Mouse (Mus musculus) macrophage (primary cell): ENCODE measurements at regions not wholly inside any gene's neighbourhood (a gene's known extent, or its start where the extent isn't known, plus 50 kb on each side); places are given as distances from the start of the nearest gene placed in this dataset.
"Not testable (repeated sequence)": the region's sequence is repeated elsewhere in the genome, so short reads cannot be mapped to it uniquely, and the experiment has no call there.

Source experiments
- H3K27ac ChIP-seq: fragments of 350-480 bp; formaldehyde crosslinking; 2 replicates; pipeline ENCODE4 v1.9.0; 2021
- H3K36me3 ChIP-seq: fragments of 350-480 bp; formaldehyde crosslinking; 2 replicates; pipeline ENCODE4 v1.9.0; 2021; ENCODE audit errors: inconsistent target
- H3K4me3 ChIP-seq: fragments of 350-480 bp; formaldehyde crosslinking; 2 replicates; pipeline ENCODE4 v1.9.0; 2021; ENCODE audit errors: inconsistent target
- H3K79me2 ChIP-seq: fragments of 350-480 bp; formaldehyde crosslinking; 2 replicates; pipeline ENCODE4 v1.9.0; 2021; ENCODE audit errors: inconsistent target
- WGBS: methylation state at CpG from one replicate; pipeline ENCODE4 v1.1.7; 2026; ENCODE audit warnings: inconsistent platforms; ENCODE audit not compliant: missing documents; 5-methylcytosine and 5-hydroxymethylcytosine counted together

- not testable (repeated sequence) for H3K27ac ChIP-seq, H3K36me3 ChIP-seq, H3K4me3 ChIP-seq, H3K79me2 ChIP-seq
- WGBS = no CpG with 5 or more reads among the region's 3 CpGs
These were observed 312.2 kb upstream of the Vmn1r3 start for GRCm38 (mm10) chr4:3497392-3497791.

GRCm38 (mm10) chr4:3495987-3496386 is 310.8 kb upstream of the Vmn1r3 start:
- H3K79me2 ChIP-seq, H3K4me3 ChIP-seq, H3K36me3 ChIP-seq: not testable (repeated sequence)
- WGBS = 0% methylated on average over 1 of the region's 1 CpGs
- H3K27ac ChIP-seq = peak overlapping the region; percentile 55

DNA sequence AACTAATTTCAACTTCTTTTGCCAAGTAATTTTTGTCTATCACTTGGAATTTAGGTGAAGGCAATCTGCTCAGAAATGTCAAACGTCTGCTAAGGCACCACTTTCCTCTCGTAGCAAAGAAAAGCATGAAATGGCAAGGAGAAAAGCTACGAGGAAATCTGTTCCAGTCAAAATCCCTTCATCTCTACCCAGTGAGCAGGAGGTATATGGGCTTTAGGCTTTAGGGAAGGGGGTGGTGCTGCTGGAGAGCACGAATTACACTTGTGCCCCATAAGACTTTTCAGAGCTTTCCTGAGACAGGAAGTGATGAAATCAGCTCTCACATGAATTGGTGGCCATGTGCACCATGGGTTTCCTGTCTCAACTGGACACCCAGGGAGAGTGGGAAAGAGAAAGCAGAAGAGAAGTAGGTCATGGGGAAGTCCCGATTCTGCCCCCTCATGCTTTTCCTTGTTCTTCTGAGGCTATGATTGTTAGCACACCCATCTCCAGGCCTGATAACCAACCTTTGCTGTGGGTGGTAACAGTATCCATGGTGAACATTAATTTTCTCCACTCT is 309.0 kb upstream of the Vmn1r3 start:
- peak overlapping the region; percentile 61; the same call in 1 of the 2 replicates for H3K27ac ChIP-seq
- H3K36me3 ChIP-seq, H3K79me2 ChIP-seq, H3K4me3 ChIP-seq: not testable (repeated sequence)
- WGBS = no CpG with 5 or more reads among the region's 5 CpGs

GRCm38 (mm10) chr4:3490901-3491300 is 305.7 kb upstream of the Vmn1r3 start:
- not testable (repeated sequence) for H3K27ac ChIP-seq, H3K4me3 ChIP-seq, H3K79me2 ChIP-seq, H3K36me3 ChIP-seq
- WGBS = no CpG with 5 or more reads among the region's 5 CpGs

DNA sequence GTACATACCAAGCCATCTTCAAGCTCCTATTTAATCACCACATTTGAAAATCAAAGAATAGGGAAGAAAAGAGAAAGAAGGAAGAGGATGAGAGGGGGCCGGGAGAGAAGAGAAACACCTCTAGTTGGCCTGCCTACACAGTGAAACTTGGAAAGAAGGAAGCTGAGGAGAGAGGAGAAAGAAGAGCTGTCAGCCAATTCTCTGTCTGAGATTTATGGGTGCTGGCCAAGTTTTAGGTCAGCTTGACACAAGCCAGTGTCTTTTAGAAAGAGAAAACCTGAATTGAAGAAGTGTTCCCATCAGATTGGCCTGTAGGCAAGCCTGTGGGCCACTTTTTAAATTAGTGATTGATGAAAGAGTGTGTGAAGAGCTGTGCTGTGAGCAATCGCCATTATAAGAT is 296.9 kb upstream of the Vmn1r3 start:
- Histone ChIP-seq H3K27ac (peak overlapping the region; percentile 46), H3K36me3 (no peaks in the 10 kb centered on the region), H3K79me2 (no peaks in the 10 kb centered on the region), H3K4me3 (no peak overlapping the region)
- WGBS = 65% methylated on average over 2 of the region's 2 CpGs

- H3K4me3 ChIP-seq = no peak overlapping the region
- 95% methylated on average over 12 of the region's 12 CpGs for WGBS
- no peak overlapping the region for H3K27ac ChIP-seq
- no peaks in the 10 kb centered on the region for H3K36me3 ChIP-seq
- no peaks in the 10 kb centered on the region for H3K79me2 ChIP-seq
These were observed 271.6 kb upstream of the Vmn1r3 start for GRCm38 (mm10) chr4:3456773-3457172.

DNA sequence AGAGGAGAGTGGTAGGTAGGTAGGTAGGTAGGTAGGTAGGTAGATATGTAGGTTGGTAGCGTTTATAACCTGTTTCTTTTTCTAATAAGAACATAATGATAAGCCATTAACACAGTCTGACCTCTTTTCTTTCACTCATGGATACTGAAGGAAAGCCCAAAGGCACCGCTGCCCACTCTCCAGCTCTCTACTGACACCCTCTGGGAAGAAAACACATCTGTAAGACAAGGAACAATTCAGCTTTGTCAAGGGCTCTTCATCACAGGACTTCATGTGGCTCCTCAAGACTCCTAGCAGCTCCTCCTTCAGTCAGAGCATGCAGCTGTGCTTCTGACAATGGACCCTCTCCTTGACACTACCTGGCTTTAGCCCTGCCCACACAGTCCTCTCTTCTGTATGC is 252.2 kb upstream of the Vmn1r3 start:
- not testable (repeated sequence) for H3K4me3 ChIP-seq, H3K27ac ChIP-seq
- WGBS = 100% methylated on average over 1 of the region's 2 CpGs

DNA sequence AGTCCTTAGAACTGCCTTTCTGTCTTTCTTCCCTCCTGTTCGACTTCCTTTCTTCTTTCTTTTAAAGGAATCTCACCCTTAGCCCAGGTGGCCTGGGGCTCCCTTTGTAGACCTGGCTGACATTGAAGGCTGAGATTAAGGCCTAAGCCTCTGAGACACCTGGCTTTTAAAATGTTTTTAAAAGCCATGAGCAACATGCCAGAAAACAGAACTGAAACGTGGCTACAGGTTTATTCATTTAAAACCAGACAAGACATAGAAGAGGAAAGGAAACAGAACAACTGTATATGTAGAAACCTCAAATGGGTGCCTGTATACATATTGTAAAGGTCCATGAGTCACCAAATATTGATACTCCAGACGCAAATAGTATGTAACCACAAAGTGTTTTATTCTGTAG is 242.8 kb upstream of the Vmn1r3 start:
- Histone ChIP-seq H3K79me2 (no peaks in the 10 kb centered on the region), H3K36me3 (no peaks in the 10 kb centered on the region), H3K27ac (no peak overlapping the region), H3K4me3 (no peak overlapping the region)
- 29% methylated on average over 2 of the region's 3 CpGs for WGBS

More for the DNA sequence above, 252.2 kb upstream of the Vmn1r3 start:
- H3K36me3 ChIP-seq, H3K79me2 ChIP-seq: not testable (repeated sequence)

- H3K27ac ChIP-seq = no peak overlapping the region
- no peak overlapping the region for H3K4me3 ChIP-seq
- no peaks in the 10 kb centered on the region for H3K36me3 ChIP-seq
- WGBS = 41% methylated on average over 3 of the region's 3 CpGs
- no peaks in the 10 kb centered on the region for H3K79me2 ChIP-seq
These were observed 234.9 kb upstream of the Vmn1r3 start for GRCm38 (mm10) chr4:3419920-3420499.

GRCm38 (mm10) chr4:3416670-3417069 is 231.5 kb upstream of the Vmn1r3 start:
- H3K4me3 ChIP-seq = no peak overlapping the region
- no peaks in the 10 kb centered on the region for H3K36me3 ChIP-seq
- no peaks in the 10 kb centered on the region for H3K79me2 ChIP-seq
- WGBS = 86% methylated on average over 5 of the region's 5 CpGs
- no peak overlapping the region for H3K27ac ChIP-seq

GRCm38 (mm10) chr4:3414442-3415022 is 229.4 kb upstream of the Vmn1r3 start:
- H3K4me3 ChIP-seq, H3K36me3 ChIP-seq, H3K27ac ChIP-seq, H3K79me2 ChIP-seq: not testable (repeated sequence)
- WGBS = 93% methylated on average over 1 of the region's 1 CpGs

DNA sequence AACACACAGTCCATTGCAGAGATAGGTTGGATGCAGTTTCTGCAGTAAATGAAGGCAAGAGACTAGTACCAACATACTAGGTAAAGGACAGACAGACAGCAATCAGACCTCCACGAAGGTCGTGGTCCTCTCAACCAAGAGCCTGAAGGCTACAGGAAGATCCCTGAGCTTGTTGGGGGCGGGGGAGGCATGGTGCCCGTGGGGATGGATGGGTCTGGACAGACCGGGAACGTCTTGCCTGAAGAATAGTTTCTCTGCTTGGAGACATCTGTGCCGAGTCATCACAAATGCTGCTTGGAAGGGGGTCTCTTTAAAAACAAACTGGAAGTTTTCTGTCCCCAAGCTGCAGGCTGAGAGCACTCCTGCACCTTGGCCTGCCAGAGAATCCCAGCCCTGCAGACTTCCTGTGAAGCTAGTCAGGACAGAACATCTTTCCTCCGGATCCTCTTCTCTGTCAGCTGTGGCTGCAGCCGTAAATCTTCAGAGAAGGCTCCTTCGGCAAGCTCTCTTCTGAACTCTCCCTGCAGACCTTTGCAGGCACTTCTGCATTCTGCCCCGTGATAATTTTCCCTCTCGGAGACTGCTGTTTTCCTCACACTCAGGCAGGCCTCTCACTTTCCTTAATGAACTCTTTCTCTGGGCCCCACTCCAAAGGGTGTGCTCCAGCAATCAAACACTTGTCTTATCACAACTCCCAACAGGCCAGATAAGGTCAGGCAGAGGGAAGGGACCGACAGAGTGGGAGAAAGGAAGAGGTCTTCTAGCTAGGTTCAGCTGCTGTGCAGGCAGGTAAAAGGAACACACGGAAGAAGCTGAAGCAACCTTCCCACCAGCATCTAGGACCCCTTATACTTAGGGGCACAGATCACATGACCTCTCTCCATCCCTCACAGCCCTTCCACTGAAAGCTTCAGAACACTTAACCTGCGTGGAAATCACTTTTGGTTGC is 228.6 kb upstream of the Vmn1r3 start:
- H3K36me3 ChIP-seq = no peaks in the 10 kb centered on the region
- no peak overlapping the region for H3K27ac ChIP-seq
- WGBS = 22% methylated on average over 11 of the region's 15 CpGs
- no peak overlapping the region for H3K4me3 ChIP-seq
- H3K79me2 ChIP-seq = no peaks in the 10 kb centered on the region

GRCm38 (mm10) chr4:3412323-3412722 is 227.2 kb upstream of the Vmn1r3 start:
- H3K27ac ChIP-seq, H3K36me3 ChIP-seq, H3K4me3 ChIP-seq, H3K79me2 ChIP-seq: not testable (repeated sequence)
- 0% methylated on average over 4 of the region's 4 CpGs for WGBS

- not testable (repeated sequence) for H3K27ac ChIP-seq, H3K79me2 ChIP-seq, H3K36me3 ChIP-seq, H3K4me3 ChIP-seq
- WGBS = 94% methylated on average over 4 of the region's 4 CpGs
These were observed 217.7 kb upstream of the Vmn1r3 start for GRCm38 (mm10) chr4:3402856-3403255.

GRCm38 (mm10) chr4:3401766-3402165 is 216.6 kb upstream of the Vmn1r3 start:
- H3K79me2 ChIP-seq, H3K27ac ChIP-seq, H3K36me3 ChIP-seq, H3K4me3 ChIP-seq: not testable (repeated sequence)
- 89% methylated on average over 2 of the region's 2 CpGs for WGBS
